Mouse (Mus musculus): ENCODE measurements around the gene Gm21118.
"Not testable (repeated sequence)": the region's sequence is repeated elsewhere in the genome, so short reads cannot be mapped to it uniquely, and the experiment has no call there.

GRCm38 (mm10) chrY:70303187-70303586, 29.7 kb upstream of the Gm21118 start, which contains the start of the genes Gm29423 and Gm29644:
- not testable (repeated sequence) for TF ChIP-seq CTCF (IDR thresholded peaks at IDR 0.05; ENCODE audit: low read depth, low read length); POLR2A (IDR thresholded peaks at IDR 0.05; ENCODE audit: borderline replicate concordance, low read depth, low read length)

Measured in bone marrow macrophage, adult 2 months (primary cell).